Mouse (Mus musculus) CH12F3 (cell line): ENCODE measurements around the gene Syna.

ENCODE experiments used
- in situ Hi-C: fragments of 300-500 bp; cut with MboI; formaldehyde crosslinking; loops from 2 replicates; pipeline ENCODE4 v1.14.3; 2020; ENCODE audit warnings: low sequenced_read_pairs

Syna gene

GRCm38 (mm10) chr5:134540881-134541280 is 19.1 kb downstream of the Syna start:
- in situ Hi-C loops, result no loop called here

- in situ Hi-C loops, result no loop called here
These were observed 20.1 kb downstream of the Syna start for GRCm38 (mm10) chr5:134539891-134540290.

GRCm38 (mm10) chr5:134536036-134536435 is 23.9 kb downstream of the Syna start:
- in situ Hi-C loops, result no loop called here

- in situ Hi-C loops, result no loop called here
These were observed 27.6 kb downstream of the Syna start for GRCm38 (mm10) chr5:134532417-134532816.

- in situ Hi-C loops, result no loop called here
These were observed 28.4 kb downstream of the Syna start for GRCm38 (mm10) chr5:134531585-134531984.

- in situ Hi-C loops, result no loop called here
These were observed 29.1 kb downstream of the Syna start for GRCm38 (mm10) chr5:134530830-134531229.

GRCm38 (mm10) chr5:134528488-134528887 is 31.5 kb downstream of the Syna start:
- in situ Hi-C loops, result no loop called here

GRCm38 (mm10) chr5:134525971-134526711 is 33.8 kb downstream of the Syna start:
- in situ Hi-C loops, result no loop called here

GRCm38 (mm10) chr5:134523728-134524127 is 36.2 kb downstream of the Syna start:
- in situ Hi-C loops, result no loop called here

- in situ Hi-C loops, result no loop called here
These were observed 37.4 kb downstream of the Syna start for GRCm38 (mm10) chr5:134522524-134522923.

GRCm38 (mm10) chr5:134521806-134522205 is 38.2 kb downstream of the Syna start:
- in situ Hi-C loops, result no loop called here

- in situ Hi-C loops, result no loop called here
These were observed 38.8 kb downstream of the Syna start for GRCm38 (mm10) chr5:134521131-134521530.

- in situ Hi-C loops, result no loop called here
These were observed 39.9 kb downstream of the Syna start for GRCm38 (mm10) chr5:134520120-134520519.

GRCm38 (mm10) chr5:134519471-134519870 is 40.5 kb downstream of the Syna start:
- in situ Hi-C loops, result loop anchor here (10.0 kb wide), 1 partner anchor 55 kb away; no protein-coding TSS in a partner anchor

- in situ Hi-C loops, result loop anchor here (10.0 kb wide), 1 partner anchor 63 kb away; no protein-coding TSS in a partner anchor
These were observed 47.9 kb downstream of the Syna start for GRCm38 (mm10) chr5:134512086-134512485.

- in situ Hi-C loops, result loop anchor here (10.0 kb wide), 1 partner anchor 65 kb away; no protein-coding TSS in a partner anchor
These were observed 49.7 kb downstream of the Syna start for GRCm38 (mm10) chr5:134510266-134510665.

- in situ Hi-C loops, result loop anchor here (10.0 kb wide), 1 partner anchor 106 kb away; the partner anchor contains the start of gene Lat2
These were observed 51.0 kb downstream of the Syna start for GRCm38 (mm10) chr5:134508965-134509364.
